Mouse (Mus musculus): Measurements from ENCODE around the gene Hoxb6.

Gene Hoxb6

DNA sequence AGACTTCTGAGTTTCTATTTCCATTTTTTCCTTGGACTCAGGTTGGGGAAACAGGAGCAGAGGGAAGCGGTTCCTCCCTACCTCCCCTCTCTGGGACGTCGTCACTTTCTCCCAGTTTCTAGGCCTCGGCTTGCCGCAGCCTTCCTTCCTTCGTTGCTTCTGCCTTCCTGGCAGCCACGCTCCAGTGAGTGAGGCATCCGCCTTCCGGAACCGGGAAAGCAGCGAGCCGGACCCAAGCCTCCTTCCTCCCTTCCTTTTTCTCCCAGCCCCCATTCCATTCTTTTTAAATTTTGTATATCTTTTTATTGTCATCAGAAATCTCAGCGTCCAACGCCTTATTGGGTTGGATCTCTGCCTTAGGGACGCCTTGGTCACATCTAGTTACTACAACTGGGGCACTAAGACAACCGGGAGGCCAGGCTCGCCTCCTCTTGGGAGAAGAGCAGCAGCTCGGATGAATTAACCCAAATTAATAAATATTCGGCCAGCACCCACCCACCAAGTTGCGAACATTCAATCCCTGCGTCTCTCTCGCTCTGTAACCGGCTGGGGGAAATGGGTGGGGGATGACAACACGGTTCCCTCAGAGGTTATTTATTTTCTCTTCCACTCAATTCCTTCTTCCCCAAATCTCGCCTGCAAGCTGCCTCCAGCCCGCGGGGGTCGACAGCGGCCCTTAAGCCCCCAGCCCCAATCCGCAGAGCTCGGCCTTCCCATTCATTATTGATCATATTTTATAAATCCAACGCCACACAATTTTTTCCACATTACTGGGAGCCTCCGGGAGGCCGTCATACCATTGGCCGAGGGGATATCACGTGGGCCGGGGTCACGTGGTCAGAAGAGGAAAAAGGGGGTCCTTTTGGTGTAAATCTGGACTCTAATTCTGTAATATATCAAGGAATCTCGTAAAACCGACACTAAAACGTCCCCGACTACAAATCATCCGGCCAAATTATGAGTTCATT is 6.2 kb upstream of the Hoxb6 start, which contains the start of gene Hoxb7:
TSS of gene Hoxb7 (plus strand) at position 853 of the 968 bp plus-strand sequence.
- DNase-seq (ENCODE audit: low read depth) = no peak

DNA sequence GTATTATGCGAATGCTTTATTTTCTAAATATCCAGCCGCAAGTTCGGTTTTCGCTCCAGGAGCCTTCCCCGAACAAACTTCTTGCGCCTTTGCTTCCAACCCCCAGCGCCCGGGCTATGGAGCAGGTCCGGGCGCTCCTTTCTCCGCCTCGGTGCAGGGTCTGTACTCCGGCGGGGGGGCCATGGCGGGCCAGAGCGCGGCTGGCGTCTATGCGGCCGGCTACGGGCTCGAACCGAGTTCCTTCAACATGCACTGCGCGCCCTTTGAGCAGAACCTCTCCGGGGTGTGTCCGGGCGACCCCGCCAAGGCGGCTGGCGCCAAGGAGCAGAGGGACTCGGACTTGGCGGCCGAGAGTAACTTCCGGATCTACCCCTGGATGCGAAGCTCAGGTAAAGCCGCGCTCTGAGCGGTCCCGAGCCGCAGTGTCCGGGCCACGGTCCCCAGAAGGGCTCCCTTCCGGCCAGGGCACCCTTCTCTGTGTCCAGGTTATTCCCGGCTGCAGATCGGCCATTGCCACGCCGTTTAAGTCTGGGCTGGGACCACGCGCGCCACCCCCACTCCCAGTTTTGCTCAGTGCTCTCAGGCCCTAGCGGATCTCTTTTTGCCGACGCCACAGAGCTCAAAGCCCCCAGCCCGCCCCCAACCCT is 5.4 kb upstream of the Hoxb6 start:
- no peak for DNase-seq (ENCODE audit: low read depth)

DNA sequence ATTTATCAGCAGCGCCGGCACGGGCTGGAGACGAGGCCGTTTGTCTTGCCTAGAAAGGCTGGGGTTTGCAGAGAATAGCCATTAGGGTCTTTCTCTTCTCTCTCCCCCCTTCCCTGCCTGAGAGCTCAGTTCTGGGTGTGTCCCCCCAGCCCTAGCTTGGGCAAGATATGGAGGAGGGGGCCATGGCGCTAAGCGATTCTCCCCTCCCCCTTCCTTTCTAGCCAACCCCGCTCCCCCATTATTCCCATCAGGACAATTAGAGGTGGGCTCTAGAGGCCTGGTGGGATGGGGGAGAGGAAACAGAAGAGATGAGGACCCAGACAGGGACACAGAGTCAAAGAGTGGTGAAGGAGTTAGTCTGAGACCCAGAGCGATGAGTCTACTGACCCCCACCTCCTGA is 4.9 kb upstream of the Hoxb6 start:
- DNase-seq (ENCODE audit: low read depth) = no peak

DNA sequence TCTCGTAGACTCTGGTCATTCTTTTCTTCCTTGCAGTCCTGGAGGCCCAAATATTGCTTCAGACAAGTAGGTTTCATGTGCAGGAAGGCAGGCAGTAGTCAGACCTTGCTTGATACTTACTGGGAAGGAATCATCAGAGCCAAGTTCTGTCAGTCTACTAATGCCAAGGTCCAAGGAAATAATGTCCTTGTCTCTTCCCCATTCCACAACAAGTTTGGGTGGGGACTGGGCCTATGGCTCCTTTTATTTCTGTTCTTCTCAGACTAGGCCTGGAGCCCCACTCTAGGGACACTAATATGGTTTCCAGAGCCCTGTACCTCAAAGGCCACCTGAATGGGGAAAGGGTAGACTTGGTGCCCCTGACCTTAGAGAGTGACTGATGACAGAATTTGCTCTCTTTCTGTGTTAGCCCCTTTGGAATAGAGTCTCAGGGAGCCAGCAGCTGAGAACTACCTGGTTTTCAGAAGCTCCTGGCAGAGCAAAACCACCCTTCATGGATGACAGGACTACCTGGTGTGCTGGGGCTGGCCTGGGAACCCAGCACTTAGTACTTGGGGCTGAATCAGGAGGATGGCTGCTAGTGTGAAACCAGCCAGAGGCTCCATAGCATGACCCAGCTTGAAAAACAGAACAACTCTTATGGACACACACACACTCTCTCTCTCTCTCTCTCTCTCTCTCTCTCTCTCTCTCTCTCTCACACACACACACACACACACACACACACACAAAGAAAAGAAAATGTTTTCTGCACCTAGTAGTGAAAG is 3.6 kb upstream of the Hoxb6 start:
- no peak for DNase-seq (ENCODE audit: low read depth)

DNA sequence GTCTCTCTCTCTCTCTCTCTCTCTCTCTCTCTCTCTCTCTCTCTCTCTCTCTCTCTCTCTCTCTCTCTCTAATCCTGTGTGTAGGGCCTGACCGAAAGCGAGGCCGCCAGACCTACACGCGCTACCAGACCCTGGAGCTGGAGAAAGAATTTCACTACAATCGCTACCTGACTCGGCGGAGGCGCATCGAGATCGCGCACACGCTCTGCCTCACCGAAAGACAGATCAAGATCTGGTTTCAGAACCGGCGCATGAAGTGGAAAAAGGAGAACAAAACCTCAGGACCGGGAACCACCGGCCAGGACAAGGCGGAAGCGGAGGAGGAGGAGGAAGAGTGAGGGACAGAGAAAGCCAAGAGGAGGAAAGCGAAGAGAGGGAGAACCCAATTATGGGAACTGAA is 3.0 kb upstream of the Hoxb6 start:
- no peak for DNase-seq (ENCODE audit: low read depth)

DNA sequence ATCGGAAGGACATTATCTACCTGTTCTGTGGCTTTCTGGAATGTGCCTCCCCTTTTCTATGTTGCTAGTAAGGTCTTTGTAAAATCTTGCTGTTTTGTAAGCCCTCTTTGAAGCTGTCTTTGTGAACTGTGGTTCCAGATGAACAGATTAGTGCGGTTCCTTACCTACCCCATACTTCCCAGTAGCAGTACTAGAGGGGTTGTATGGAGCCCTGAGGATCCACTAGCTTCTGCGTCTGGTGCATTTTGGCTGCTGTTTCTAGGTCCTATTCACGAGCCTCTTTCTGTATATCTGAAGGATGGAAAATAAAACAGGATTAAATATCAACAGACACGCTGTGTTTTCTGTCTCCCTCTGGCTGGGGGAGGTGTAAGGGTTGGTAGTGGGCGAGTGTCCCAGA is 2.4 kb upstream of the Hoxb6 start:
- DNase-seq (ENCODE audit: low read depth) = no peak

DNA sequence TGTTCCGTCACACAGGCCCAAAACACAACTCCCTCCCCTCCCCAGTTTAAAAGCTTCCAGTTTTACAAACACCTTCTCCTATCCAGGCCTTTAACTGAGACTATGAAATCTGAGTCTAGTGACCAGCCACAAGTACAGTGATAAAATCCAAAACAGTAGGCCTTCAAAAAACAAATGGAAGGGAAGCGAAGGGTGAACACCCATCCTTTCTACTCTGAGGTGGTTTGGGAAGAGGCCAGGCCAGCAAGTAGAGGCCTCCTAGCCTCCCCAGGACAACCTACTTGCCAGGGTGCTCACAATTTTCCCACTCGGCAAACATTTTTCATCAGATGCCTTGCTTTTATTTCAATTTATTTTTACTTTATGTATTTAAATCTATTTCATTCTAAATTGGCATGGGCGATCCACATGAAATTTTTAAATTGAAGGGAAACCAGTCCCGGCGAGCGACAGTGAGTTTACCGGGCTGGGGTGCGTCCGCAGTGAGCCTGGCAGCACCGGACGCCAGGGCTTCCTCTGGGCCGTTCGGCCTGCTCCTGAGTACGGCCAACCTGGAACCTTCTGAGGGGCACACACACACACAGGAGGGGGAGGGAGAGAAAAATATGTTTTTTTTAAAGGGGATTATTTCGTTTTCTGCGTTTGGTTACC is 1.4 kb upstream of the Hoxb6 start:
- DNase-seq (ENCODE audit: low read depth) = no peak

DNA sequence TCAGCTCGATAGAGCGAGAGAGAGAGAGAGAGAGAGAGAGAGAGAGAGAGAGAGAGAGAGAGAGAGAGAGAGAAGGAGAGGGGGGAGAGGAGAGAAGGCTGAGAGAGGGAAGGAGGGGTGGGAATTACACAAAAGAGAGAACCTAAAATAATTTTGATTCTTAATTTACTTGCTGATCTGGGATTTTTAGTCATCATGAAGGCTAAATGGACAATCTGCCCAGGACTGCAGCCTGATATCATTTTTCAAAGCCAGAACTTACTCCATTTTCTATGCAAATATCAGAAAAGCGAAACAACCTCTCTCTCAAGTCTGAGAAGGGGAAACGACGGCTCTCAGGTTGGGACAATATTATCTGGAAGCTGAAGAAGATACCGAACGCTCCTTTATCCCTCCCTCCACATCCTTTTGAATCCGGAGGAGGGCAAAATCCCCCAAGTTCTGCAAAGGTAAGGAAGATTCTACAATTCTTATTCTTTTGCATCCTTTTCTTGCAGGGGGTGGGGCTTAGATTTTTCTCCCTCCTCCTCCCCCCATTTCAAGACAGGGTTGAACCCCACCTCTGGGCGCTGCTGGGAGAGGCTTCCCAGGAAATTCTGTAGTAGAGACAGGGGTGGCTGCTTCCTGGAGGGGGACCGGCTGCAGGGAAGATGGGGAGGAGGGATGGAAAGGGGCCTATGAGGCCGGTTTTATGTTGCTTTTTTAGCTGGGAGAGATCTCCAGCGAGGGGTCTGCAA is 457 bp downstream of the Hoxb6 start:
- no peak for DNase-seq (ENCODE audit: low read depth)

DNA sequence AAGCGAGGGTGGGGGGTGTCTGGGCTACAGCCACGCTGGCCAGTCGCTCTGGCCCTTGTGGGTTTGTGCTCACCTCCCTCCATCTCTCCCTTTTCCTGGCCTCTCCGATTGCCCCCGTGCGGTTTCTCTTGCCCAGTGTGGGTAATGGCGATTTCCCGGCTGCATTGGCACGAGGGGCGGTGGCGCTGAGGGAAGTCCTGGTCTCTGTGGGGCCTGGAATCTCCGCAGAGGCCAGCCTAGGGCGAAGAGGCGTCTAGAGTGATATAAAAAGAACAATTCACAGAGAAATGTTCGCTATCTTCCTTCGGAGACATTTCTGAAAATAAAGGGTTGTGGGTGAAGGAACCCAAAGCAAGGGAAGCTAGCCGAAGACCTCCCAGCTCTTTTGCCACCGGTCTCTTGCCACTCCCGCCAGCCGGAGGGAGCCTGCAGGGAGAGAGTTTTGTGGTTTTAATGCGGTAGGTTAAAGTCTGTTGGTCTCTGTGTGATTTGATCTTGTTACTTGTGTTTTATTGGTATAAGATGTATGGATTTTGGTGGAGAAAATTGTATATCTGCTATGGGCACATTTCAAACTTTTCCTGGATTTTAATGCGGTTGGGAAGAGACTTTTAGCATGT is 1.1 kb downstream of the Hoxb6 start:
- DNase-seq (ENCODE audit: low read depth) = no peak

DNA sequence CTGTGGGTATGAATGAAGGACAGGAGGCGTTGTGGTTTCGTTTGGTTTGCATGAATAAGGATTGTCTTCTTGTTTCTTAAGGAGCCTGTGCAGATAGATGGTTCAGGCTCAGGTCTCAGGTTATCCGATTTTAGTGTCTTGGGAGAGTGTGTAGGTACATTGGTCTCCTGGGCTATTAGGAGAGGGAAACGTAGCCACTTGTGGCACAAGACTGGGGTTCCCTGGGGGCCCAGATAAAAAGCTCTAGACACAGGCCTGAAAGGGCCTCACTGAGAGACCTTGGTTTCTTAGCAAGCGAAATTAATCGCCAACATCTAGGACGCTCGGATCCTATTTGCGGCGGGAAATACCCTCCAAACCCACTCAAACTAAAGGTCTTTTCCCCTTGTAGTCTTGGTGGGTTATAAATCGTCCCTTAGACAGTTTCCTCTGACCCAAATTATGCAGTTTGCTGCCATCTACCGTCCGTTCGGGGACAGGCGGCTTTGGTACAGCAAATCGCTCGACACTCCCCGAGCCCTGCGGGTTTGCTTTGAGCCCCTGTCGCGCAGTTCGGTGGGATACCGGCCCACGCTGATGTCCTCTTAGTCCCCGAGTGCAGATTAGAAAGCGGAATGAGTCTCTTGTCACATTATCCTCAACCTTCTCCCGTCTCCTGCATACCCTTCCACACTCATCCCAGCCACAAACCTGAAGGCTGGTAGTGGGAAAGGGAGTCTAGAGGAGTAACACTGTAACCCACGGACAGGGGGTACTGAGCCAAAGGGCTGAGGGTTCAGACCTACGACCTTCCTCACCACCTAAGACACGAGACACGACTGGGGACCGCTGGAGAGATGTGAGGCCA is 2.2 kb downstream of the Hoxb6 start:
- peak; percentile 76 for DNase-seq (ENCODE audit: low read depth)

DNA sequence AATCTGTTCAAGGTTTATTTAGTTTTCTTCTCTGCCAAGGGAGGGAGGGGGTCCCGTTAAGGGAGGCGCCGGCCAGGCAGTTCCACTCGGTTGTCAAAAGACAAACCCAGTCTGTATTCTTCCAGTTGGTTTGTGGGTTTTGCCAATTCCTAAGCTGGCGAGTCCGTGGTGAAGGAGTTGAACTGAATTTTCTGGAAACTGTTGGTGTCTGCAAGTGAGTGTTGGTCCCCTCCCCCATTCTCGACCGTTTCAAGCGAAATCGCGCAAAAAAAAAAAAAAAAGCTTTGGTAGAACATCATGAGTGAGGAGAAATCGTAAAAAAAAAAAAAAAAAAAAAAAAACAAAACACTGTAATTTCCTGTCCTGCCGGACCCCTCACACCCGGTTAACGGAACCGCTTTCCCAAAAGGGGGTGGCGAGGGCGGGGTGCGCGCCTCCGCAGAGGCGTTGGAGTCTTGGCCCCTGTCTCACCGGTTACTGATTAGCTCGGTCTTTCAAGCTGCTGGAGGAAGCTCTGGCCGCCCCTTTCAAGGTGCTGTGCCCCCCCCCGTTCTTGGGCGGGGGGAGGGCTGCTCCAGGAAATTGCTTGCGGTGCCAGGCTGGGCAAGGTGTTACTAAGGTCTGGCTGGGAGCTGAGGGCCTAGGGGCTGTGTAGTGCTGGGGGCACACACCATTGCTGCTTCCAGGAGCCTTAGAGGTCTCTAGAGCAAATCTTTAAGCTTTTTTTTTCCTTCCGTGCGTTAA is 3.0 kb downstream of the Hoxb6 start:
- no peak for DNase-seq (ENCODE audit: low read depth)

DNA sequence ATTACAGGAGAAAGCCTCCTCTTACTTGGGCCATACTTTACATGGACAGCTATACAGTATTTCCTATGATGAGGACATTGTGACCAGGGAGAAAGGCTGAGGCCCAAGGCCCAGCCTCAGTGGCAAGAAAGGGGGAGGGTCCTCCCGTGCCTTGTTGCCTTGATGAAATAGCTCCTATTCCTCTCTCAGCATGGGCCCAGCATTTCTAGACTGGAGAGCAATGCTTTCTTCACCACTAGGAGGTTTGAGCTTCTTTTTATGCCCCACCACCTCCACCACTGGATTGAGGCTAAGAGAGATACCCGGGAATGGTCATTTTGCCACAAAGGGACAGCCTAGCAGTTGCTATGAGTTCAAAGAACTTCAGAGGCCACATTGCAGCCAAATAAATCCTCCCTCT is 4.7 kb downstream of the Hoxb6 start:
- no peak for DNase-seq (ENCODE audit: low read depth)

DNA sequence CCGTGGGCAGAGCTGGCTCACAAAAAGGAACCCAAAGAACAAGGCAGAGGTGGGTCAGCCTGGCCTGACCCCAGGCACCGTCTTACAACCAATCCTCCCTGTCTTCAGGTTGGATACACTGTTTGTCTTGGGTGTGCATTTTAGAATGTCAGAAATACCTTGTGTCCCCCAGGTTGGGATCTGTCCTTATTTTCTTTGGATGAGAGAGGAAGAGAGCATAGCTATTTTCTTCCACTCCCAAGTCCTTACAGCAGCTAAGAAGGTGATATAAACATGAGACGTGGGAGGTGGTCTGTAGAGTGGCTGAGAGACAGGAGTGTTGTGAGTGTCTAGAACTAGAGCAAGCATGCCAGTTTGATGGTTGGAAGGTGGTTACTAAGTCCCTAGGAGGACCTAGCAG is 5.2 kb downstream of the Hoxb6 start:
- no peak for DNase-seq (ENCODE audit: low read depth)

DNA sequence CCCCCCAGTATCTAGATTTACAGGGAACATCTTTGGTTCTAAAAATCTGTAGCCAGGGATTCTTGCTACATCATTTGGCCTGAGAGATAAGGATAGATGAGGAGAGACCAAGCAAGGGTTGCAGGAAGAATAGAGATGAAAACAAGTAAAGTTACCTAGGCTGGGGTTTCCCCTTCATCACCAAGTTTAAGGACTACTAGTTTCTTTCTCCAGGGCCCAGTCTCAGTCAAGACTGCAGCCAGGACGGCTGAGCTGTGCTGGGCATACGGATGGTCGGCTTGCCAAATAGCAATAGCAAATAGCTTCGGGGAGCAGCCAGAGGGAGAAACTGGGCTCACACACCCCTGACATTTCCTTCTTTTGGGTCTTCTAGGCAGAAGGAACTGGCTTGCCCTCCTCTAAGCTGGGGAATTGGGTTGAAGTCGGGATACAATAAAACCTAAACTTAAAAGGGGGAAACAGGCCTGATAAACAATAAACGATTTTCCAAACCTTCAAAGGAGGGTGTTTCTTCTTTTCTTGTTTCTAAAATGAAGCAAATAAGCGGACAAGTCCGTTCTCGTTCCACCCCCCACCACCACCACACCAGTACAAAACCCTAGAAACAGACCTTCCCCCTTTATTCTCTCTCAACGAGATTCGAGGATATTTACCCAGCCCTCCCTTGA is 5.8 kb downstream of the Hoxb6 start:
- DNase-seq (ENCODE audit: low read depth) = no peak

DNA sequence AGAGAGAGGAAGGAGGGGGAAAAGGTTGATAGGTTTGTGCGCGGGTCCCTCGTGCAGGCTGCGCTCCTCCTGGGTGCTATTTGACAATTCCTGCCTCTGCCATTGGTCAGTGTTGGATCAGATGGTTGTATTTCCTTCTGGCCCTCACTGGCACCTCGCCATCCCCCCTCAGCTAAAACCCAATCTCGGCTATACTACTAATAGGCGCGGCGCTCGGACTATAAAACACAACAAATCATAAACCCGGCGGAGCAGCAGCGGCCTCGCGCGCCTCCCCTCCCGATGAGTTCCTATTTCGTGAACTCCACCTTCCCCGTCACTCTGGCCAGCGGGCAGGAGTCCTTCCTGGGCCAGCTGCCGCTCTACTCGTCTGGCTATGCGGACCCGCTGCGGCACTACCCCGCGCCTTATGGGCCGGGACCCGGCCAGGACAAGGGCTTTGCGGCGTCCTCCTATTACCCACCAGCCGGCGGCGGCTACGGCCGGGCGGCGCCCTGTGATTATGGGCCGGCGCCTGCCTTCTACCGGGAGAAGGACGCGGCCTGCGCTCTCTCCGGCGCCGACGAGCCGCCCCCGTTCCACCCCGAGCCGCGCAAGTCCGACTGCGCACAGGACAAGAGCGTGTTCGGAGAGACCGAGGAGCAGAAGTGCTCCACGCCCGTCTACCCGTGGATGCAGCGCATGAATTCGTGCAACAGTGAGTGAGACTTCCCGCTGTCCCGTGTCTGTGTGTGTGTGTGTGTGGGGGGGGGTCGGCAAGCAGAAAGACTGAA is 6.8 kb downstream of the Hoxb6 start:
- no peak for DNase-seq (ENCODE audit: low read depth)

DNA sequence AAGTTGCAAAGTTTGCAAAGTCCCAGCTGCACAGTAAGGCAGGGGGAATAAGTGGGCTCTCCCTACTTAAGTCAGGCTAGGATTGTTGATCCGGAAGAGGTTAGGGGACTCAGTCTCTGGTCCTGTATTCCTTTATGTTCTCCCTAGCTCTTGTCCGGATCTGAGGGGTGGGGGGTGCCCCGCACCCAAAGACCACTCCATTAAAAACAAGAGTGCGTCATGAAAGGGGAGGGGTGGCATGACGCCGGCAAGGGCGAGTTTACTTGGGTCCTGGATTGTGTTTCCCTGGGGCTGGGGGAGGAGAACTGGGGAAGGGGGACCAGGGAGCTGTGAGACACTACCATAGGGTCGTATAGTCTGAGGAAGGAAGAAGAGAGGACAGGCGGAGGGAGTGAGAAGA is 7.5 kb downstream of the Hoxb6 start:
- DNase-seq (ENCODE audit: low read depth) = no peak

DNA sequence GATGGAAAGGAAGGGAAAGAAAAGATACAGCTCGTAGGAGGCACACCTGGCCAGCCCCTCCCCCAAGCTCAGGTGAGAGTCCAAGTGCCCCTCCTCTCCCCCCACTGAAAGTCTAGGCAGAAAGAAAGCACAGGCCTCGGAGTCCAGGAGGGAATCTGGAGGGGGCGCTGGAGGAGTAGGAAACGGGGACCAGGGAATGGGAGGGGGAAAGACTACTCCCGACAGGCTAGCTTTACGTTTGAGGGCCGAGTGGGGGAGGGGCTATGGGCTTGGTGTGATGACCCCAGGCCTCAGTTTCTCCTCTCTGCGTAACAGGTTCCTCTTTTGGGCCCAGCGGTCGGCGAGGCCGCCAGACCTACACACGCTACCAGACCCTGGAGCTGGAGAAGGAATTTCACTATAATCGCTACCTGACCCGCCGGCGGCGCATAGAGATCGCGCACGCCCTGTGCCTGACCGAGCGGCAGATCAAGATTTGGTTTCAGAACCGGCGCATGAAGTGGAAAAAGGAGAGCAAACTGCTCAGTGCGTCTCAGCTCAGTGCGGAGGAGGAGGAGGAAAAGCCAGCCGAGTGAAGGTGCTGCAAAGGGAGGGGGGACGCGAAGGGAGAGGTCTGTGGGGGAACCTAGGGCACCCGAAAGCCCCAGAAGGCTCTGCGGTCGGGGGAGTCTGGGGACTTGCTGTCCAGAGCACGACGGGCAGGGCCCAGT is 8.2 kb downstream of the Hoxb6 start:
- DNase-seq (ENCODE audit: low read depth) = no peak

Data from c-Kit-positive CD71-negative TER-119-negative erythroid progenitor cells, embryonic 14.5 days (primary cell).